Mouse (Mus musculus): Measurements from ENCODE around the gene Pomp.

GRCm38 (mm10) chr5:147826091-147826490, 34.2 kb upstream of the Pomp start:
- TF ChIP-seq CTCF (IDR thresholded peaks at IDR 0.05; ENCODE audit: extremely low read depth, insufficient read length, insufficient replicate concordance, low read depth, low read length) (no peak), POLR2A (IDR thresholded peaks at IDR 0.05; ENCODE audit: low read depth, low read length) (no peak)

Measured in small intestine, adult 2 months (tissue).